In the genomic region with DNA sequence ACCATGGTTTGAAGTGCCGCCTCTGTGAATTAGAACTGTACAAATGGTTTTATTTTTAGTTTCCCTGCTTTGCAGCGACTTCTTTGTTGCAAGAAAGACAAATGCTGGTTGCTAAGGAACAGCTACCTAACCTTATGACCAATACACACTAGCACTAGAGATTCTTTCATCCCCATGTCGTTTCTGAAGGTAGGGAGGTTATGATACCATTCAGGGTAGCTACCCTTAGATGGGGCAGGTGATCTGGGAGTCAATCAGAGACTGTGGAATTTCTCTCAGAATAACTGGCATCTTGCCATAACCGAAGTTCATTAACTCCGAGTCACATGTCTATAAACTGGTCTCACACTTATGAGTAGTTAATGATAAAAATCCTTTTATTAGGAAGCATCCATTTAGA, we compare ENCODE assay signal across 22 mouse cellular contexts. TPM values are rescaled to one million over a fixed set of nuclear protein-coding genes. Genes with fewer than 3 reads are reported as not detected.
DNase-seq lines count a peak whose midpoint lies in the region; ATAC-seq and TF ChIP-seq lines count a peak whose summit lies in the region.
"Had no signal": no experiment of that assay in that cellular context is flagged by ENCODE, and none has a peak within 500 bp of the region (broad histone marks: within the 10 kb centered on the region; RNA-seq: fewer than 3 reads in every experiment).

No protein-coding gene starts in this region.

- 22% methylated on average over 5 of the region's 5 CpGs for WGBS in large intestine, adult 2 months

- no peak for DNase-seq in frontal cortex, postnatal 14 days (ENCODE audit: low spot score in 2 of 2)
- DNase-seq in layer of hippocampus, adult 2 months (ENCODE audit: low spot score in 2 of 2) = no peak
- no peak for DNase-seq in layer of hippocampus, postnatal 10 days (ENCODE audit: low spot score in 2 of 2)
- peak; percentile 7 for DNase-seq in large intestine, adult 2 months (ENCODE audit: low read depth, low spot score)
- no peak for DNase-seq in embryo, embryonic 9.5 days (ENCODE audit: extremely low spot score)
- no peak for DNase-seq in urinary bladder, adult 2 months (ENCODE audit: low spot score)
- DNase-seq: adrenal gland, adult 8-10 months; cerebellum, adult 18-20 months; cerebellum, postnatal 36 days; gastrocnemius, postnatal 10 days; heart, adult 2 months; thymus, postnatal 25 days had no signal

- TF ChIP-seq CTCF in layer of hippocampus, adult 2 months (conservative IDR thresholded peaks at IDR 0.05) = no peak

- 0 out of 2 replicates have a peak, but pooled peaks have one; percentile 23 for ATAC-seq in frontal cortex, adult (ENCODE audit: low TSS enrichment)
- peak; percentile 39 for ATAC-seq in CD4-positive, CD25-positive, alpha-beta regulatory T cell, adult 4 months
- ATAC-seq: intestine, embryonic 16.5 days; lung, postnatal 0 days; midbrain, embryonic 13.5 days had no signal

- peak overlapping the region; percentile 37 for H3K4me3 ChIP-seq in layer of hippocampus, adult 2 months
- H3K4me3 ChIP-seq: embryonic facial prominence, embryonic 10.5 days; heart, adult 2 months; hindbrain, embryonic 13.5 days; liver, embryonic 15.5 days; midbrain, embryonic 13.5 days; myocyte; neural tube, embryonic 15.5 days had no signal

- H3K27ac ChIP-seq in layer of hippocampus, adult 2 months = peak overlapping the region; percentile 43; the same call in 1 of the 2 replicates
- H3K27ac ChIP-seq: embryonic facial prominence, embryonic 10.5 days; heart, adult 2 months; hindbrain, embryonic 13.5 days; liver, embryonic 15.5 days; midbrain, embryonic 13.5 days; neural tube, embryonic 15.5 days had no signal

RNA-seq across cellular contexts. Expression of a gene that starts 1.4 kb away (rescaled TPM):
- under 1 TPM in 1 of 2 experiments, not detected in 1; 0.37 TPM for total RNA-seq in layer of hippocampus, adult 2 months (2021)
- total RNA-seq in layer of hippocampus, postnatal 10 days (2021) = under 1 TPM; 0.30 to 0.49 TPM
- polyA plus RNA-seq in CD4-positive, CD25-positive, alpha-beta regulatory T cell, adult 4 months (2017; shearing (Covaris generic)) = 100 to 1,000 TPM in 1 of 2 experiments, 10 to 100 TPM in 1; 97.6 to 108 TPM
- 17.6 and 21.4 TPM in 2 replicates for polyA plus RNA-seq in large intestine, adult 2 months (2012; rRNA removed)
- polyA plus RNA-seq in urinary bladder, adult 2 months (2012; rRNA removed) = 4.6 and 5.6 TPM in 2 replicates

RNA-seq across cellular contexts. Expression of a gene that starts 30.5 kb away (rescaled TPM):
- total RNA-seq in layer of hippocampus, adult 2 months (2021) = 10 to 100 TPM; 60.2 to 68.3 TPM
- total RNA-seq in layer of hippocampus, postnatal 10 days (2021) = 10 to 100 TPM; 53.5 to 56.9 TPM
- 100 to 1,000 TPM in 1 of 2 experiments, 10 to 100 TPM in 1; 76.0 to 120 TPM for polyA plus RNA-seq in CD4-positive, CD25-positive, alpha-beta regulatory T cell, adult 4 months (2017; shearing (Covaris generic))
- 6.0 and 6.4 TPM in 2 replicates for polyA plus RNA-seq in large intestine, adult 2 months (2012; rRNA removed)
- 18.8 and 23.3 TPM in 2 replicates for polyA plus RNA-seq in urinary bladder, adult 2 months (2012; rRNA removed)
